Mouse (Mus musculus): ENCODE data around the gene Dapk2.

- TF ChIP-seq CTCF (IDR thresholded peaks at IDR 0.05; ENCODE audit: low read depth, low read length) (no peak), TAL1 (conservative IDR thresholded peaks at IDR 0.05; ENCODE audit: low read depth, low read length) (no peak), GATA1 (IDR thresholded peaks at IDR 0.05; ENCODE audit: borderline replicate concordance, low read length) (no peak)
These were observed 54.8 kb downstream of the Dapk2 start for GRCm38 (mm10) chr9:66212802-66213201.

Data from G1E (cell line).